Comparison of ENCODE assay signal across 25 mouse cellular contexts in the genomic region with DNA sequence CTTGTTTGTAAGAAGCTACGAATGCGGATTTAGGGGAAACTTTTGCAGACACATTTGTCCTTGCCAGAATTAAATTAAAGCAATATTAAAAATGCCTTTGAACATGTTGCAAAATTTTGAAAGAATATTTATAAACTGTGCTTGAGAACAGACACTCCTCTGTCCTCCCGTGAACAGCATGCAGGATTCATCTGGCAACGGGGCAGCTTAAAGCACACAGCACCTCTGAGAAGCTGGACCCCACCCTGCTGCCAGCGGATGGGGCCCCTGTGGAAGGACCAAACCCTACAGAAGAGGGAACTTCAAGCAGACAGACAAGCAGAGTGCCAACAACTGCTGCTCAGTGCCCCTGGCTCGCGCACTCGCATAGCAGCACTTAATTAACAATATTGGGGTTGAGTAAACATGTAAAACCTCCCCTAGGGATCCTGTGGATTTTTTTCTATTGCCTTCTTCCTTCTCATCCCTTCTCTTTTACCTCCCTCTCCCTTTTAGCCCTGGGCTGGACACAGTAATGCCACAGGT.
A peak's percentile ranks its signal among the peaks of the same experiment; 100 is the strongest.
DNase-seq lines count a peak whose midpoint lies in the region; ATAC-seq and TF ChIP-seq lines count a peak whose summit lies in the region.
"Had no signal": no experiment of that assay in that cellular context is flagged by ENCODE, and none has a peak within 500 bp of the region (broad histone marks: within the 10 kb centered on the region; RNA-seq: fewer than 3 reads in every experiment).

No protein-coding gene starts in this region.

- intact Hi-C loops in gastrocnemius, adult 2 months (cut with DNase I), result no loop called here
- intact Hi-C loops in left cerebral cortex, adult 2 months (cut with DNase I), result no loop called here

- no peak overlapping the region for H3K4me2 ChIP-seq in lung, postnatal 0 days (replicated peaks; ENCODE audit: low read depth, low read length)
- H3K4me2 ChIP-seq: heart, embryonic 13.5 days; kidney, embryonic 15.5 days; limb, embryonic 12.5 days; liver, embryonic 11.5 days; midbrain, embryonic 12.5 days; neural tube, embryonic 13.5 days had no signal

- TF ChIP-seq EP300 in lung, postnatal 0 days (IDR thresholded peaks at IDR 0.05), result no peak

- no peak overlapping the region for H3K27ac ChIP-seq in gastrocnemius, adult 2 months
- H3K27ac ChIP-seq in lung, postnatal 0 days (ENCODE audit: low read length), result no peak overlapping the region
- H3K27ac ChIP-seq in left cerebral cortex, adult 2 months, result no peak overlapping the region
- H3K27ac ChIP-seq: heart, embryonic 13.5 days; hindbrain, embryonic 10.5 days; kidney, embryonic 15.5 days; limb, embryonic 12.5 days; midbrain, embryonic 12.5 days; neural tube, embryonic 13.5 days had no signal

- H3K4me1 ChIP-seq in lung, postnatal 0 days (ENCODE audit: insufficient read depth, low read depth, low read length), result no peaks in the 10 kb centered on the region
- H3K4me1 ChIP-seq: heart, embryonic 13.5 days; hindbrain, embryonic 10.5 days; kidney, embryonic 15.5 days; midbrain, embryonic 12.5 days had no signal

- DNase-seq in gastrocnemius, adult 2 months, result peak; percentile 22
- no peak for DNase-seq in gastrocnemius, postnatal 10 days
- peak; percentile 5 to 6 for DNase-seq in lung, adult 18-20 months
- peak; percentile 56 for DNase-seq in lung, postnatal 0 days (ENCODE audit: low spot score)
- DNase-seq in lung, postnatal 4 days, result peak; percentile 8 to 59
- DNase-seq in left cerebral cortex, adult 2 months (ENCODE audit: extremely low spot score in 1 of 2, low spot score in 2 of 2), result no peak
- DNase-seq in layer of hippocampus, postnatal 10 days (ENCODE audit: low spot score in 2 of 2), result no peak
- DNase-seq: adrenal gland, postnatal 10 days; cerebellum, adult 8-10 months; cerebellum, postnatal 25 days; forebrain, postnatal 0 days; gastrocnemius, postnatal 36 days; heart, postnatal 10 days; kidney, adult 18-20 months; kidney, postnatal 4 days; thymus, postnatal 4 days had no signal

- 48% methylated on average over 8 of the region's 8 CpGs for WGBS in lung, postnatal 0 days

- no peaks in the 10 kb centered on the region for H3K9me3 ChIP-seq in lung, postnatal 0 days (ENCODE audit: low read length)
- H3K9me3 ChIP-seq: heart, embryonic 13.5 days; hindbrain, embryonic 10.5 days; kidney, embryonic 15.5 days; limb, embryonic 12.5 days; midbrain, embryonic 12.5 days; neural tube, embryonic 13.5 days had no signal

- no peaks in the 10 kb centered on the region for H3K36me3 ChIP-seq in lung, postnatal 0 days (ENCODE audit: insufficient read depth, low read length)
- H3K36me3 ChIP-seq: heart, embryonic 13.5 days; hindbrain, embryonic 10.5 days; kidney, embryonic 15.5 days; limb, embryonic 12.5 days; midbrain, embryonic 12.5 days; neural tube, embryonic 13.5 days had no signal

- no peak overlapping the region for H3K4me3 ChIP-seq in gastrocnemius, adult 2 months
- no peak overlapping the region for H3K4me3 ChIP-seq in lung, postnatal 0 days (ENCODE audit: low read depth, low read length)
- H3K4me3 ChIP-seq in left cerebral cortex, adult 2 months, result no peak overlapping the region
- H3K4me3 ChIP-seq: heart, embryonic 13.5 days; hindbrain, embryonic 10.5 days; kidney, embryonic 15.5 days; limb, embryonic 12.5 days; midbrain, embryonic 12.5 days; neural tube, embryonic 13.5 days had no signal

- H3K27me3 ChIP-seq in lung, postnatal 0 days (replicated peaks; ENCODE audit: insufficient read depth, low read length), result no peaks in the 10 kb centered on the region
- H3K27me3 ChIP-seq: midbrain, embryonic 12.5 days; Patski had no signal

- TF ChIP-seq CTCF in gastrocnemius, adult 2 months (IDR thresholded peaks at IDR 0.05), result no peak
- TF ChIP-seq CTCF in lung, postnatal 0 days (IDR thresholded peaks at IDR 0.05), result no peak
- TF ChIP-seq CTCF in left cerebral cortex, adult 2 months (IDR thresholded peaks at IDR 0.05), result no peak

- ATAC-seq in lung, postnatal 0 days, result peak; percentile 52
- ATAC-seq: forebrain, postnatal 0 days; hindbrain, embryonic 16.5 days; Patski had no signal

- H3K9ac ChIP-seq in lung, postnatal 0 days (replicated peaks; ENCODE audit: low read depth), result no peak overlapping the region
- H3K9ac ChIP-seq: forebrain, postnatal 0 days; heart, embryonic 13.5 days; kidney, embryonic 15.5 days; limb, embryonic 12.5 days; midbrain, embryonic 12.5 days; neural tube, embryonic 13.5 days had no signal

Comparison
In these comparisons a context has a peak if more than half of its experiments do, and no peak if none do; other contexts are left out.
1. DNase-seq: peak in gastrocnemius, adult 2 months (single experiment), lung, adult 18-20 months (2 of 2), lung, postnatal 0 days (single experiment) and lung, postnatal 4 days (2 of 2); none in gastrocnemius, postnatal 10 days (single experiment), left cerebral cortex, adult 2 months (0 of 2) and layer of hippocampus, postnatal 10 days (0 of 2).